Mouse (Mus musculus): ENCODE measurements around the gene Uba2.
"Not testable (repeated sequence)": the region's sequence is repeated elsewhere in the genome, so short reads cannot be mapped to it uniquely, and the experiment has no call there.

Gene Uba2

GRCm38 (mm10) chr7:34169454-34169853 lies at the start of gene Uba2:
TSS of gene Uba2 (minus strand) at chr7:34169599.
- DNase-seq (ENCODE audit: low spot score in 2 of 2): no peak

GRCm38 (mm10) chr7:34218496-34218895 lies 49.1 kb upstream of the Uba2 start:
- DNase-seq (ENCODE audit: low spot score in 2 of 2): no peak

GRCm38 (mm10) chr7:34216474-34216873 lies 47.1 kb upstream of the Uba2 start:
- DNase-seq (ENCODE audit: low spot score in 2 of 2): no peak

GRCm38 (mm10) chr7:34215481-34215880 lies 46.1 kb upstream of the Uba2 start:
- DNase-seq (ENCODE audit: low spot score in 2 of 2): no peak

GRCm38 (mm10) chr7:34214644-34215043 lies 45.2 kb upstream of the Uba2 start:
- DNase-seq (ENCODE audit: low spot score in 2 of 2): no peak

- no peak for DNase-seq (ENCODE audit: low spot score in 2 of 2)
These were observed 43.9 kb upstream of the Uba2 start for GRCm38 (mm10) chr7:34213281-34213680.

GRCm38 (mm10) chr7:34208027-34208745 lies 38.8 kb upstream of the Uba2 start:
- no peak for DNase-seq (ENCODE audit: low spot score in 2 of 2)

GRCm38 (mm10) chr7:34206331-34206730 lies 36.9 kb upstream of the Uba2 start:
- DNase-seq (ENCODE audit: low spot score in 2 of 2): no peak

GRCm38 (mm10) chr7:34202147-34202546 lies 32.7 kb upstream of the Uba2 start:
- not testable (repeated sequence) for DNase-seq (ENCODE audit: low spot score in 2 of 2)

- no peak for DNase-seq (ENCODE audit: low spot score in 2 of 2)
These were observed 31.4 kb upstream of the Uba2 start for GRCm38 (mm10) chr7:34200829-34201228.

- no peak for DNase-seq (ENCODE audit: low spot score in 2 of 2)
These were observed 28.9 kb upstream of the Uba2 start for GRCm38 (mm10) chr7:34198346-34198745.

GRCm38 (mm10) chr7:34196132-34197128 lies 27.0 kb upstream of the Uba2 start, which contains the start of gene Pdcd2l:
TSS of gene Pdcd2l (minus strand) at chr7:34196661.
- DNase-seq (ENCODE audit: low spot score in 2 of 2): peak; percentile 96 to 97

- DNase-seq (ENCODE audit: low spot score in 2 of 2): no peak
These were observed 26.2 kb upstream of the Uba2 start for GRCm38 (mm10) chr7:34195632-34196031.

GRCm38 (mm10) chr7:34192825-34193224 lies 23.4 kb upstream of the Uba2 start:
- DNase-seq (ENCODE audit: low spot score in 2 of 2): no peak

GRCm38 (mm10) chr7:34189376-34189989 lies 20.1 kb upstream of the Uba2 start:
- no peak for DNase-seq (ENCODE audit: low spot score in 2 of 2)

GRCm38 (mm10) chr7:34183794-34184193 lies 14.4 kb upstream of the Uba2 start:
- DNase-seq (ENCODE audit: low spot score in 2 of 2): no peak

GRCm38 (mm10) chr7:34183356-34183755 lies 14.0 kb upstream of the Uba2 start:
- no peak for DNase-seq (ENCODE audit: low spot score in 2 of 2)

GRCm38 (mm10) chr7:34176241-34176640 lies 6.8 kb upstream of the Uba2 start:
- not testable (repeated sequence) for DNase-seq (ENCODE audit: low spot score in 2 of 2)

GRCm38 (mm10) chr7:34172251-34172650 lies 2.9 kb upstream of the Uba2 start:
- DNase-seq (ENCODE audit: low spot score in 2 of 2): no peak

GRCm38 (mm10) chr7:34168470-34169251 lies 738 bp downstream of the Uba2 start:
- DNase-seq (ENCODE audit: low spot score in 2 of 2): peak; percentile 94 to 95

GRCm38 (mm10) chr7:34167766-34168469 lies 1.5 kb downstream of the Uba2 start:
- peak in 1 of 2 experiments; percentile 50 for DNase-seq (ENCODE audit: low spot score in 2 of 2)
